Mouse (Mus musculus) hindlimb bud, embryonic 11.5 days (tissue): Measurements from ENCODE around the gene Zscan4c.
"Not testable (repeated sequence)": the region's sequence is repeated elsewhere in the genome, so short reads cannot be mapped to it uniquely, and the experiment has no call there.

Experiments used
- DNase-seq: peaks from one replicate; pipeline ENCODE4 v3.0.0-alpha.2; 2012; ENCODE audit warnings: low read depth, low spot score; ENCODE audit errors: extremely low spot score

The Zscan4c gene

GRCm38 (mm10) chr7:11005445-11005844, at the start of gene Zscan4c:
TSS of gene Zscan4c (plus strand) at chr7:11005745.
- not testable (repeated sequence) for DNase-seq
